In genomic region chr15:91900245-91900644, GRCm38 (mm10) we compare ENCODE assay signal across 8 mouse cellular contexts.
A peak's percentile ranks its signal among the peaks of the same experiment; 100 is the strongest.
DNase-seq lines count a peak whose midpoint lies in the region; TF ChIP-seq lines count a peak whose summit lies in the region.

No protein-coding gene starts in this region.

- peak; percentile 72 for TF ChIP-seq CTCF in layer of hippocampus, adult 2 months (conservative IDR thresholded peaks at IDR 0.05)

- H3K27ac ChIP-seq in layer of hippocampus, adult 2 months: no peak overlapping the region

- peak; percentile 3 for DNase-seq in adrenal gland, adult 2 months
- no peak for DNase-seq in adrenal gland, postnatal 4 days (ENCODE audit: low spot score in 2 of 2)
- no peak for DNase-seq in layer of hippocampus, adult 2 months (ENCODE audit: low spot score in 2 of 2)
- DNase-seq in layer of hippocampus, adult 9-11 months: no peak
- peak; percentile 7 for DNase-seq in 416B (ENCODE audit: low read depth)
- peak; percentile 37 for DNase-seq in embryo, embryonic 11 days
- DNase-seq in B cell, adult 2 months: no peak
- no peak for DNase-seq in gastrocnemius, postnatal 14 days

- H3K4me3 ChIP-seq in layer of hippocampus, adult 2 months: no peak overlapping the region

- intact Hi-C loops in gastrocnemius, postnatal 14 days (cut with DNase I; ENCODE audit: low total_unique reads): no loop called here

Comparison
In these comparisons a context has a peak if more than half of its experiments do, and no peak if none do; other contexts are left out.
1. DNase-seq: peak in adrenal gland, adult 2 months (single experiment), 416B (single experiment) and embryo, embryonic 11 days (single experiment); none in adrenal gland, postnatal 4 days (0 of 2), layer of hippocampus, adult 2 months (0 of 2), layer of hippocampus, adult 9-11 months (single experiment), B cell, adult 2 months (0 of 2) and gastrocnemius, postnatal 14 days (single experiment).